Mouse (Mus musculus) heart, embryonic 16.5 days (tissue): Measurements from ENCODE around the gene Plxna4. TPM values are rescaled to one million over a fixed set of nuclear protein-coding genes. Genes with fewer than 3 reads are reported as not detected.

ENCODE experiments used
- ATAC-seq: fragments of 200-750 bp; cut with Nextera tagmentation; replicated peaks from 2 replicates; pipeline ENCODE4 v1.8.0; 2017; ENCODE audit warnings: moderate number of reproducible peaks; ENCODE audit not compliant: insufficient read depth, low FRiP score; ENCODE audit errors: extremely low read depth
- H3K27ac ChIP-seq: fragments of 300-500 bp; sonication (generic); 2 replicates; pipeline ENCODE4 v1.5.1; 2014; ENCODE audit warnings: mild to moderate bottlenecking, low read length, control low read depth, moderate library complexity
- H3K27me3 ChIP-seq: fragments of 300-500 bp; sonication (generic); 2 replicates; pipeline ENCODE4 v1.6.1; 2014; ENCODE audit warnings: low read length, mixed read lengths; ENCODE audit not compliant: control insufficient read depth, insufficient read depth
- H3K36me3 ChIP-seq: fragments of 300-500 bp; sonication (generic); 2 replicates; pipeline ENCODE4 v1.6.1; 2014; ENCODE audit not compliant: control insufficient read depth, insufficient read depth
- H3K4me1 ChIP-seq: fragments of 300-500 bp; sonication (generic); 2 replicates; pipeline ENCODE4 v1.6.1; 2014; ENCODE audit warnings: low read length, mixed read lengths; ENCODE audit not compliant: control insufficient read depth, insufficient read depth
- H3K4me2 ChIP-seq: fragments of 300-500 bp; sonication (generic); 2 replicates; pipeline ENCODE4 v1.6.1; 2014; ENCODE audit warnings: low read depth, mild to moderate bottlenecking, control low read depth, low read length
- H3K4me3 ChIP-seq: fragments of 300-500 bp; sonication (generic); 2 replicates; pipeline ENCODE4 v1.5.1; 2014; ENCODE audit warnings: mild to moderate bottlenecking, control low read depth, low read length
- H3K9ac ChIP-seq: fragments of 300-500 bp; sonication (generic); 2 replicates; pipeline ENCODE4 v1.6.1; 2014; ENCODE audit warnings: low read length, control low read depth
- H3K9me3 ChIP-seq: fragments of 300-500 bp; sonication (generic); replicated peaks from 2 replicates; pipeline ENCODE4 v1.6.1; 2016; ENCODE audit warnings: low read length; ENCODE audit not compliant: control insufficient read depth
- WGBS: fragments of 180-500 bp; shearing (Covaris S2); extraction: QIAGEN DNeasy Blood & Tissue Kit; methylation state at CpG from one replicate; pipeline ENCODE4 v1.1.7; 2014; 5-methylcytosine and 5-hydroxymethylcytosine counted together
- polyA plus RNA-seq: library from polyadenylated mRNA; unstranded; fragments of >200 nt; fragmentation: Nextera tagmentation; extraction: Ambion mirVana; gene quantifications from 2 replicates; pipeline ENCODE4 v1.2.1, GENCODE M21; 2015

Gene Plxna4
- polyA plus RNA-seq, 1 experiment from 2014 or later, result 3.7 TPM

GRCm38 (mm10) chr6:32208951-32209350 lies 379.0 kb downstream of the Plxna4 start:
- Histone ChIP-seq H3K9me3 (no peaks in the 10 kb centered on the region), H3K27ac (no peak overlapping the region), H3K9ac (no peak overlapping the region), H3K4me3 (no peak overlapping the region), H3K27me3 (no peaks in the 10 kb centered on the region), H3K36me3 (peaks cover 5% of the 10 kb centered on the region; the same call in 1 of the 2 replicates), H3K4me2 (no peak overlapping the region), H3K4me1 (peaks cover 2% of the 10 kb centered on the region; the same call in 1 of the 2 replicates)
- no peak for ATAC-seq
- 80% methylated on average over 7 of the region's 7 CpGs for WGBS

- Histone ChIP-seq H3K36me3 (peaks cover 5% of the 10 kb centered on the region; the same call in 1 of the 2 replicates), H3K27me3 (no peaks in the 10 kb centered on the region), H3K27ac (no peak overlapping the region), H3K4me1 (no peaks in the 10 kb centered on the region), H3K9me3 (no peaks in the 10 kb centered on the region), H3K9ac (no peak overlapping the region), H3K4me3 (no peak overlapping the region), H3K4me2 (no peak overlapping the region)
- 65% methylated on average over 4 of the region's 4 CpGs for WGBS
- no peak for ATAC-seq
Observed at GRCm38 (mm10) chr6:32204253-32204652, 383.7 kb downstream of the Plxna4 start.

GRCm38 (mm10) chr6:32203389-32203788 lies 384.6 kb downstream of the Plxna4 start:
- Histone ChIP-seq H3K9me3 (no peaks in the 10 kb centered on the region), H3K4me2 (no peak overlapping the region), H3K4me3 (no peak overlapping the region), H3K27ac (no peak overlapping the region), H3K27me3 (no peaks in the 10 kb centered on the region), H3K9ac (no peak overlapping the region), H3K4me1 (no peaks in the 10 kb centered on the region), H3K36me3 (0 out of 2 replicates have a peak, but pooled peaks cover under 1% of the 10 kb centered on the region)
- ATAC-seq, result no peak
- 58% methylated on average over 4 of the region's 4 CpGs for whole genome bisulfite sequencing

GRCm38 (mm10) chr6:32202664-32203192 lies 385.3 kb downstream of the Plxna4 start:
- Histone ChIP-seq H3K4me2 (no peak overlapping the region), H3K4me1 (no peaks in the 10 kb centered on the region), H3K9me3 (no peaks in the 10 kb centered on the region), H3K27ac (no peak overlapping the region), H3K27me3 (no peaks in the 10 kb centered on the region), H3K4me3 (no peak overlapping the region), H3K36me3 (no peaks in the 10 kb centered on the region), H3K9ac (no peak overlapping the region)
- no peak for ATAC-seq
- 56% methylated on average over 1 of the region's 1 CpGs for WGBS

GRCm38 (mm10) chr6:32201506-32201905 lies 386.5 kb downstream of the Plxna4 start:
- H3K27ac ChIP-seq, result no peak overlapping the region
- no peaks in the 10 kb centered on the region for H3K9me3 ChIP-seq
- H3K9ac ChIP-seq, result no peak overlapping the region
- H3K4me2 ChIP-seq, result no peak overlapping the region
- H3K36me3 ChIP-seq, result no peaks in the 10 kb centered on the region
- no peak overlapping the region for H3K4me3 ChIP-seq
- H3K4me1 ChIP-seq, result no peaks in the 10 kb centered on the region
- no peak for ATAC-seq
- H3K27me3 ChIP-seq, result no peaks in the 10 kb centered on the region

GRCm38 (mm10) chr6:32199616-32200015 lies 388.4 kb downstream of the Plxna4 start:
- no peak overlapping the region for H3K9ac ChIP-seq
- 64% methylated on average over 2 of the region's 2 CpGs for WGBS
- ATAC-seq, result no peak
- H3K4me2 ChIP-seq, result no peak overlapping the region
- no peaks in the 10 kb centered on the region for H3K36me3 ChIP-seq
- no peak overlapping the region for H3K4me3 ChIP-seq
- H3K27ac ChIP-seq, result no peak overlapping the region
- H3K4me1 ChIP-seq, result no peaks in the 10 kb centered on the region
- no peaks in the 10 kb centered on the region for H3K27me3 ChIP-seq
- no peaks in the 10 kb centered on the region for H3K9me3 ChIP-seq

- 74% methylated on average over 9 of the region's 9 CpGs for whole genome bisulfite sequencing
Observed at GRCm38 (mm10) chr6:32196913-32197312, 391.1 kb downstream of the Plxna4 start.

GRCm38 (mm10) chr6:32193046-32193445 lies 394.9 kb downstream of the Plxna4 start:
- peaks cover 12% of the 10 kb centered on the region for H3K36me3 ChIP-seq
- no peaks in the 10 kb centered on the region for H3K4me1 ChIP-seq
- no peaks in the 10 kb centered on the region; the same call in 1 of the 2 replicates for H3K9me3 ChIP-seq
- no peak overlapping the region for H3K27ac ChIP-seq
- H3K27me3 ChIP-seq, result no peaks in the 10 kb centered on the region
- H3K4me3 ChIP-seq, result no peak overlapping the region
- H3K9ac ChIP-seq, result no peak overlapping the region
- no peak overlapping the region for H3K4me2 ChIP-seq
- WGBS, result 78% methylated on average over 2 of the region's 2 CpGs
- no peak for ATAC-seq

More at GRCm38 (mm10) chr6:32196913-32197312, 391.1 kb downstream of the Plxna4 start:
- Histone ChIP-seq H3K9me3 (no peaks in the 10 kb centered on the region; the same call in 1 of the 2 replicates), H3K4me2 (no peak overlapping the region), H3K27ac (no peak overlapping the region), H3K27me3 (no peaks in the 10 kb centered on the region), H3K4me3 (no peak overlapping the region), H3K9ac (no peak overlapping the region), H3K36me3 (peaks cover 4% of the 10 kb centered on the region), H3K4me1 (no peaks in the 10 kb centered on the region)
- ATAC-seq, result no peak

- 87% methylated on average over 4 of the region's 4 CpGs for WGBS
- H3K27me3 ChIP-seq, result no peaks in the 10 kb centered on the region
- no peaks in the 10 kb centered on the region for H3K4me1 ChIP-seq
- H3K9me3 ChIP-seq, result no peaks in the 10 kb centered on the region
- no peak for ATAC-seq
- H3K27ac ChIP-seq, result no peak overlapping the region
- H3K9ac ChIP-seq, result no peak overlapping the region
- H3K4me2 ChIP-seq, result no peak overlapping the region
- no peak overlapping the region for H3K4me3 ChIP-seq
- H3K36me3 ChIP-seq, result peaks cover 8% of the 10 kb centered on the region; the same call in 1 of the 2 replicates
Observed at GRCm38 (mm10) chr6:32184402-32184985, 403.5 kb downstream of the Plxna4 start.
